Comparison of ENCODE assay signal across 8 mouse cellular contexts in genomic region chr2:28374838-28375237, GRCm38 (mm10).
DNase-seq lines count a peak whose midpoint lies in the region; ATAC-seq and TF ChIP-seq lines count a peak whose summit lies in the region.

No protein-coding gene starts in this region.

- H3K9me3 ChIP-seq in liver, embryonic 13.5 days (replicated peaks): no peaks in the 10 kb centered on the region

- H3K27me3 ChIP-seq in thymus, adult 2 months (ENCODE audit: control insufficient read depth, insufficient read depth, low read length): no peaks in the 10 kb centered on the region
- peaks cover 7% of the 10 kb centered on the region; the same call in 1 of the 2 replicates for H3K27me3 ChIP-seq in liver, embryonic 13.5 days

- no peak overlapping the region for H3K9ac ChIP-seq in liver, embryonic 13.5 days

- H3K4me3 ChIP-seq in thymus, adult 2 months (ENCODE audit: control insufficient read depth, insufficient read depth, low read length): no peak overlapping the region
- H3K4me3 ChIP-seq in bone marrow macrophage, adult 2 months (ENCODE audit: insufficient read depth, low read length): no peak overlapping the region
- H3K4me3 ChIP-seq in embryonic fibroblast, embryonic 13.5 days (ENCODE audit: insufficient read depth, low read length): no peak overlapping the region
- no peak overlapping the region for H3K4me3 ChIP-seq in liver, embryonic 13.5 days (replicated peaks)

- no peak for TF ChIP-seq POLR2A in thymus, adult 2 months (IDR thresholded peaks at IDR 0.05; ENCODE audit: control insufficient read depth, extremely low read depth, insufficient read depth, low read length, poor library complexity)
- no peak for TF ChIP-seq POLR2A in bone marrow macrophage, adult 2 months (IDR thresholded peaks at IDR 0.05; ENCODE audit: borderline replicate concordance, low read depth, low read length)
- TF ChIP-seq POLR2A in embryonic fibroblast, embryonic 13.5 days (IDR thresholded peaks at IDR 0.05; ENCODE audit: low read depth, low read length): no peak

- no peak overlapping the region for H3K4me2 ChIP-seq in liver, embryonic 13.5 days

- ATAC-seq in liver, embryonic 13.5 days (ENCODE audit: low read depth): no peak
- no peak for ATAC-seq in erythroid progenitor cell, adult 5-6 weeks (replicated peaks; ENCODE audit: low FRiP score, poor library complexity, severe bottlenecking)

- peak; percentile 41 for DNase-seq in thymus, adult 2 months
- DNase-seq in thymus, adult 18-20 months: no peak
- DNase-seq in kidney, adult 8-10 months: peak; percentile 26 to 52
- peak; percentile 38 for DNase-seq in liver, embryonic 13.5 days
- peak; percentile 81 for DNase-seq in retina, embryonic 14.5 days (ENCODE audit: low spot score)

- peak; percentile 40; the same call in 1 of the 2 replicates for TF ChIP-seq CTCF in thymus, adult 2 months (IDR thresholded peaks at IDR 0.05; ENCODE audit: borderline replicate concordance, control insufficient read depth, extremely low read depth, insufficient read depth, low read length, poor library complexity)
- peak; percentile 92 for TF ChIP-seq CTCF in bone marrow macrophage, adult 2 months (IDR thresholded peaks at IDR 0.05; ENCODE audit: low read depth, low read length)
- TF ChIP-seq CTCF in embryonic fibroblast, embryonic 13.5 days (IDR thresholded peaks at IDR 0.05; ENCODE audit: borderline replicate concordance, insufficient read depth, low read length): peak; percentile 94

- H3K4me1 ChIP-seq in thymus, adult 2 months (replicated peaks; ENCODE audit: control insufficient read depth, insufficient read depth, low read length): 0 out of 2 replicates have a peak, but pooled peaks cover 3% of the 10 kb centered on the region
- H3K4me1 ChIP-seq in bone marrow macrophage, adult 2 months (ENCODE audit: control insufficient read depth, insufficient read depth, low read length): peaks cover 12% of the 10 kb centered on the region
- H3K4me1 ChIP-seq in embryonic fibroblast, embryonic 13.5 days (ENCODE audit: control insufficient read depth, insufficient read depth, low read length): no peaks in the 10 kb centered on the region
- H3K4me1 ChIP-seq in liver, embryonic 13.5 days (replicated peaks): peaks cover 38% of the 10 kb centered on the region

- no peak overlapping the region for H3K27ac ChIP-seq in thymus, adult 2 months (ENCODE audit: control insufficient read depth, insufficient read depth, low read length)
- H3K27ac ChIP-seq in bone marrow macrophage, adult 2 months (ENCODE audit: insufficient read depth, low read depth, low read length): peak overlapping the region; percentile 32
- no peak overlapping the region for H3K27ac ChIP-seq in embryonic fibroblast, embryonic 13.5 days (ENCODE audit: insufficient read depth, low read length)
- no peak overlapping the region for H3K27ac ChIP-seq in liver, embryonic 13.5 days

- no peaks in the 10 kb centered on the region for H3K36me3 ChIP-seq in thymus, adult 2 months (ENCODE audit: control insufficient read depth, insufficient read depth, low read length)
- H3K36me3 ChIP-seq in liver, embryonic 13.5 days: no peaks in the 10 kb centered on the region

- 17% methylated on average over 3 of the region's 3 CpGs for WGBS in thymus, adult 2 months
- 4% methylated on average over 3 of the region's 3 CpGs for WGBS in liver, embryonic 13.5 days (ENCODE audit: insufficient replicate concordance)

Comparison
In these comparisons a context has a peak if more than half of its experiments do, and no peak if none do; other contexts are left out.
1. DNase-seq: peak in thymus, adult 2 months (single experiment), kidney, adult 8-10 months (2 of 2), liver, embryonic 13.5 days (single experiment) and retina, embryonic 14.5 days (single experiment); none in thymus, adult 18-20 months (0 of 2).
2. CTCF ChIP-seq: peak in every context shown above with its lines; median percentile 94 in embryonic fibroblast, embryonic 13.5 days; 92 in bone marrow macrophage, adult 2 months; 40 in thymus, adult 2 months.